Mouse (Mus musculus) CH12.LX (cell line): ENCODE data around the gene Krtap7-1.

ENCODE experiments used
- MAFK ChIP-seq: IDR thresholded peaks from 2 replicates; pipeline ENCODE4 v1.6.1; 2011; ENCODE audit warnings: low read length, improper control_type of control experiment; ENCODE audit not compliant: insufficient replicate concordance
- ZKSCAN1 ChIP-seq: IDR thresholded peaks from 2 replicates; pipeline ENCODE4 v1.6.1; 2012; ENCODE audit warnings: low read depth, inconsistent platforms, low read length, improper control_type of control experiment, borderline replicate concordance

DNA sequence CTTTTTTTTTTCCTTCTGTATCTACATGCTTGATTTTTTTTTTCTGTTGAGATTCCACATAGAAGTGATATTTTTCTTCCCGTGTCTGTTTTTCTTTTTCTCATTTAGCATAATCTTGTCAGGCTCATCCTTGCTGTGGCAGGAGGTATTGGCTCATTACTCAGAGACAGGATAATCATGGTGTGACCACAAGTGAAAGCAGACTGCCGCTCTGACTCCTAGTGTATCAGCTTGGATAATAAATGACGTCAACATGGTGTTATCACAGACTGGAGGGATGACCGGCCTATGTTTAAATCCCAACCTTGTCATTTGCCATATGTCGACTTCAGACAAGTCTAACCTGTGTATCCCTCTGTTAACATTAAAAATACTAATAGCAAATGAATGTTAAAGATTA lies 46.9 kb downstream of the Krtap7-1 start:
- TF ChIP-seq MAFK = no peak
- no peak for TF ChIP-seq ZKSCAN1
